Mouse (Mus musculus) liver, embryonic 15.5 days (tissue): ENCODE data around the gene Podnl1. TPM values are rescaled to one million over a fixed set of nuclear protein-coding genes. Genes with fewer than 3 reads are reported as not detected.

ENCODE experiments used
- ATAC-seq: fragments of 200-750 bp; cut with Nextera tagmentation; 2 replicates; pipeline ENCODE4 v1.8.0; 2017; ENCODE audit warnings: moderate number of reproducible peaks, mild to moderate bottlenecking, moderate library complexity; ENCODE audit not compliant: insufficient read depth
- H3K27ac ChIP-seq: fragments of 300-500 bp; sonication (generic); replicated peaks from 2 replicates; pipeline ENCODE4 v1.5.1; 2015; ENCODE audit warnings: mild to moderate bottlenecking, inconsistent platforms
- H3K27me3 ChIP-seq: fragments of 300-500 bp; sonication (generic); 2 replicates; pipeline ENCODE4 v1.6.1; 2015; ENCODE audit warnings: mild to moderate bottlenecking, inconsistent platforms
- H3K36me3 ChIP-seq: fragments of 300-500 bp; sonication (generic); replicated peaks from 2 replicates; pipeline ENCODE4 v1.6.1; 2015; ENCODE audit warnings: moderate library complexity, mild to moderate bottlenecking, inconsistent platforms
- H3K4me1 ChIP-seq: fragments of 300-500 bp; sonication (generic); replicated peaks from 2 replicates; pipeline ENCODE4 v1.6.1; 2015; ENCODE audit warnings: inconsistent platforms
- H3K4me2 ChIP-seq: fragments of 300-500 bp; sonication (generic); 2 replicates; pipeline ENCODE4 v1.6.1; 2015; ENCODE audit warnings: moderate library complexity, mild to moderate bottlenecking, inconsistent platforms
- H3K4me3 ChIP-seq: fragments of 300-500 bp; sonication (generic); replicated peaks from 2 replicates; pipeline ENCODE4 v1.5.1; 2015; ENCODE audit warnings: mild to moderate bottlenecking, inconsistent platforms
- H3K9ac ChIP-seq: fragments of 300-500 bp; sonication (generic); 2 replicates; pipeline ENCODE4 v1.6.1; 2015; ENCODE audit warnings: moderate library complexity, mild to moderate bottlenecking, inconsistent platforms
- H3K9me3 ChIP-seq: fragments of 300-500 bp; sonication (generic); replicated peaks from 2 replicates; pipeline ENCODE4 v1.6.1; 2016; ENCODE audit warnings: inconsistent platforms
- WGBS: fragments of 180-500 bp; shearing (Covaris S2); methylation state at CpG from one replicate; pipeline ENCODE4 v1.1.7; 2015; ENCODE audit warnings: mixed read lengths; ENCODE audit not compliant: insufficient replicate concordance; 5-methylcytosine and 5-hydroxymethylcytosine counted together
- polyA plus RNA-seq: library from polyadenylated mRNA; unstranded; fragments of >200 nt; fragmentation: Nextera tagmentation; extraction: Ambion mirVana; gene quantifications from 2 replicates; pipeline ENCODE4 v1.2.1, GENCODE M21; 2015

Gene Podnl1
- polyA plus RNA-seq, 1 experiment from 2014 or later = not detected

DNA sequence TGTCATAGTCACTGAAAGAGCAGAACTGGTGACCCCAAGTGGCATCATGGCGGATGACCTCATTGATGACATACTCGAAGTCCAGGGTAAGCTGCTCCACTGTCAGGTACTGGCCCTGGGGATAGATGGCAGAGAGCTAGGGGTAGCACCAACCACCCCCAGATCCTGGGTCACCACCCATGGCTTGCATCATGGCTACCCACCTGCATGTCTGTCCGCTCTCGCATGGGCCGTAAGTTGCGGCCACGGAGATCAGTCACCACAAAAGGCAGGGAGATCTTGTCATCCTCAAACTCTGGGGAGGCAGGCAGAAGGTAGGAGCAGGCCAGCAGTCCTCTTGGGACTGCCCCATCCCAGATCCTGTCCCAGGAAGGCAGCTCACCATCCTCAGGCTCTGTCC lies 27.4 kb upstream of the Podnl1 start:
- Histone ChIP-seq H3K4me2 (no peak overlapping the region), H3K36me3 (peaks cover 66% of the 10 kb centered on the region), H3K9ac (no peak overlapping the region)

DNA sequence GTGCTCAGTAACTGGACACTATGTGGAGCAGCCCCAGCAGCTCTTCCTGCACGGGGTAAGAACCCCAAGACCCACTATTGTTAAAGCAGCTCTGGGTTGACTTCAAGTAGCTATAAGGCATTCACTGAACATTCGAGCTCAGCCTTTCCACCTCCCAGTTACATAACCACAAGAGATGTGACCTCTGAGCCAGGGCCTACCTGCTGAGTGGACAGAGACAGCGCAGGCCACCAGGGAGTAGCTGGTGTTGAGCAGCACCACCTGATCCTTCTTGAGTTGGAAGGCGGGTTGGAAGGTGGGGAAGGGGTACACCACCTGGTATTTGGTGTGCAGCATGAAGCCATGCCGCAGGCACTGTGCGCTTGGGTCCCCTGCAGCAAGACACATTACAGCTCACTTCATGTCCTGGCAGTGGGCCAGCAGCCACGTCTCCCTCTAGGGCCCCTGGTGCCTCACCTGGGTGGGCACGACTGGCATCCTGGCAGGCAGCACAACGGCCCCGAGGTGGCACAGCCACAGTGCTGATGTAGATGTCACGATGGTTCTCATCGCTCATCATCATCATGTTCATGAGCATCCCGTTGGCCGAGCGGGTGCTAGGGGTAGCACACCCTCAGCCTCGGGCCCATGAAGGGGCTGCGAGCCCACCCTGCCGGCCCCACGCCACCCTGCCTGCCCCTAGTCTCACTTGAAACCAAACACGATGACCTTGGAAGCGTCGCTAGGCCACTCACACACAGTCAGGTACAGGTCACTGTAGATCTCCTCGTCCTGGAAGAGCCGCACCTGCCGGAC lies 24.1 kb upstream of the Podnl1 start:
- Histone ChIP-seq H3K27ac (no peak overlapping the region), H3K27me3 (no peaks in the 10 kb centered on the region), H3K36me3 (peaks cover 36% of the 10 kb centered on the region), H3K9ac (no peak overlapping the region), H3K4me2 (no peak overlapping the region), H3K4me3 (no peak overlapping the region), H3K9me3 (no peaks in the 10 kb centered on the region), H3K4me1 (peaks cover 34% of the 10 kb centered on the region)
- ATAC-seq = no peak
- 85% methylated on average over 25 of the region's 25 CpGs for WGBS

More for the DNA sequence above, 27.4 kb upstream of the Podnl1 start:
- no peak for ATAC-seq
- H3K27me3 ChIP-seq = no peaks in the 10 kb centered on the region
- no peak overlapping the region for H3K27ac ChIP-seq
- no peak overlapping the region for H3K4me3 ChIP-seq
- peaks cover 13% of the 10 kb centered on the region for H3K4me1 ChIP-seq
- WGBS = 84% methylated on average over 7 of the region's 7 CpGs
- no peaks in the 10 kb centered on the region for H3K9me3 ChIP-seq

DNA sequence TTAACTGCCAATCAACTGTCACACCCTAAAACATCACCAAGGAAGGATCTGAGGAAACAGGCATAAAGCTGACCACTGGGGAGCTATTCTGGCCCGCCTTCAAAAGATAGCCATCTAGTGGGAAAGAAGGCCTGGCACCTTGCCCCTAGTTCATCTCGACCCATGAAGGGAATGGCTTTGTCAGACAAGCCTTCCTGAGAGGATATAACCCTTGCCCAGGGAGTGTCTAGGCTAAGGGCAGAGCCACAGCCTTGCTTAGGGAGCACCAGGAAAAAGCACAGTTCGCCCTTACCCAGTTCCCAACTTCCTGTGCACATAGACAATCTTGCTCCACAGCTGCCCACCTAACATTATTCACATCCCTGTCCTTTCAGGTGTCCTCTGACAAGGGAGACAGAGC lies 22.2 kb upstream of the Podnl1 start:
- no peak for ATAC-seq
- peak overlapping the region; percentile 85 for H3K4me2 ChIP-seq
- 36% methylated on average over 3 of the region's 3 CpGs for WGBS
- no peaks in the 10 kb centered on the region for H3K9me3 ChIP-seq
- peak overlapping the region; percentile 89 for H3K4me3 ChIP-seq
- H3K4me1 ChIP-seq = peaks cover 34% of the 10 kb centered on the region
- H3K27ac ChIP-seq = peak overlapping the region; percentile 83
- peak overlapping the region; percentile 82 for H3K9ac ChIP-seq
- H3K27me3 ChIP-seq = no peaks in the 10 kb centered on the region
- peaks cover 17% of the 10 kb centered on the region for H3K36me3 ChIP-seq

DNA sequence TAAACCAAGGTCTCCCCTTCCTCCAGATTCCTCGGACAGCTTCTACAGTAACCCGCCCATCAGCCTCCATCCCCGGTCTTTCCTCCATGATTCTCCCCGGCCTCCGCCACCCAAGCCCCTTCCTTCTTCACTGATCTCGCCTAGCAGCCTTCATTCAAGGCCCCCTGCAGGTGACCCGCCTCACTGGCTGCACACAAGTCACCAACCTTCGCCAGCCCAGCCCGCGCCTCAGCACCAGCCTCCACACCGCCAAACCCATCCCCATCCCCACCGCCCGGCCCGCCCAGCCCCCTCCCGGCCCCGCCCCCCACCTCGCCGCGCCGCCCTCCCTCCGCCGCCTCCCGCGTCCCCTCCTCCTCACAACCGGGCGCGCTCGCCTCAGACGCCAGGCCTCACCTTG lies 21.6 kb upstream of the Podnl1 start:
- peak; percentile 73 for ATAC-seq
- H3K36me3 ChIP-seq = peaks cover 12% of the 10 kb centered on the region
- no peaks in the 10 kb centered on the region for H3K27me3 ChIP-seq
- H3K9me3 ChIP-seq = no peaks in the 10 kb centered on the region
- H3K4me3 ChIP-seq = peak overlapping the region; percentile 89
- H3K4me2 ChIP-seq = peak overlapping the region; percentile 85
- 1% methylated on average over 26 of the region's 29 CpGs for WGBS
- H3K9ac ChIP-seq = peak overlapping the region; percentile 82
- H3K27ac ChIP-seq = peak overlapping the region; percentile 83
- peaks cover 34% of the 10 kb centered on the region for H3K4me1 ChIP-seq

DNA sequence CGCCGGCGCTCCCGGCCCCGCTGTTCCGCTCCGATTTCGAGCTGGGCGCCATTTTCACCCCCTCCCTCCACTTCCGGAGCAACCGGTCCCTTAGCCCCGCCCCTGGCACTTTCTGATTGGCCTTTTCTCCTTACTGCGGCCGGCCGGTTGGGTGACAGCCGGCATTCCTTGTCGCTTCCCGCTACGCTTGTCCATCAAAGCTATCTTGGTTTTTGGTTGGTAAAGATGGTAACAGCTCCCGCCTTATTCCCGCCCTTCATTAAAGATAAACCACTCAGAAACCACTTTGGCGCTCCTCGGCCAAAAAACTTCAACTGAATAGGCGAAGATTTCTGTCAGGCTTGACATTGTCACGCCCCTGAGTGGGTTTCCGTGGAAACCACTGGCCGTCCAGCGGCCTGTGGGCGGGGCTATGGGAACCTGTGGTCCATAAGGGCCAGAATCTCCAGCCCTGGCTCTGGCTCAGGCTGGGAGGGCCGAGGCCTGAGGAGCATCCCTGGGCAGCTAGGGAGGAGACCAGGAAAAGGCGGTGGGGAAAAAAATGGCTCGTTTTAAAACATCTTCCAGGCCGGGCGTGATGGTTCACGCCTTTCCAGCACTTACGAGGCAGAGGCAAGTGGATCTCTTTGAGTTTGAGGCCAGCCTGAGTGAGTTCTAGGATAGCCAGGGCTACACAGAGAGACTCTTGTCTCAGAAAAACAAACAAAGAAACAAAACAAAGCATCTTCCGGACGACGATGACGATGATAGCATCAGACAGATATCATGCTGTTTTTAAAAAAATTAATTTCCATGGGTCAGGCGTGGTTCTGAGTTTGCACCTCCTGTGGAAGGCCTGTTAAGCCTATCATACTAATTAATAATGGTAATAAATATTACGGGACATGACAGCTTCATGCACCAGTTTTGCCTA lies 20.8 kb upstream of the Podnl1 start, which contains the start of gene Dcaf15:
Dcaf15 (minus strand) TSS at position 72 of the 913 bp plus-strand sequence.
- H3K9me3 ChIP-seq = no peaks in the 10 kb centered on the region
- H3K4me3 ChIP-seq = peak within 1 kb of the TSS; percentile 89
- peak; percentile 96 for ATAC-seq
- WGBS = 8% methylated on average over 42 of the region's 42 CpGs
- peak within 1 kb of the TSS; percentile 83 for H3K27ac ChIP-seq
- H3K27me3 ChIP-seq = no peaks in the 10 kb centered on the region
- H3K36me3 ChIP-seq = peaks cover 12% of the 10 kb centered on the region
- peaks cover 34% of the 10 kb centered on the region for H3K4me1 ChIP-seq
- H3K9ac ChIP-seq = peak within 1 kb of the TSS; percentile 82
- peak within 1 kb of the TSS; percentile 85 for H3K4me2 ChIP-seq

DNA sequence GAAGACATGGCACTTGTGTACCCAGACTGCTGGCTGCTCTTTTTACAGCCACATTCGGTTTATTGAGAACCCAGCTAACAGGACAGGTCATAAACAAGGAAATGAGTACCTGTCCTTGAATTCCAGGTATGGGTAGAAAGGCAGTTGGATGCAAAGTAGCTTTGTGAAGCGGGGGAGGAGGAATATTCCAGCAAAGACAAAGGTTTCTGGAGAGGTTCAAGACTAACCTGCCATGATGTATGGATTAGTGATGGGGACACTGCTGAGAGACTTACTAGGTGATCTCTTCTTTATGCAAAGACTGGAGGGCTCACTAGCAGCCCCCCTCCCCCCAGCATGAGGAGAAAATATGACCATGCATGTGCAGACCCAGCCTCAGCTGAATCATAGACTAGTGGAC lies 20.1 kb upstream of the Podnl1 start:
- peaks cover 34% of the 10 kb centered on the region for H3K4me1 ChIP-seq
- H3K9ac ChIP-seq = no peak overlapping the region
- no peaks in the 10 kb centered on the region for H3K27me3 ChIP-seq
- no peaks in the 10 kb centered on the region for H3K9me3 ChIP-seq
- H3K4me3 ChIP-seq = peak overlapping the region; percentile 89
- peak overlapping the region; percentile 85 for H3K4me2 ChIP-seq
- 67% methylated on average over 2 of the region's 2 CpGs for whole genome bisulfite sequencing
- ATAC-seq = no peak
- H3K27ac ChIP-seq = no peak overlapping the region
- H3K36me3 ChIP-seq = peaks cover 12% of the 10 kb centered on the region

DNA sequence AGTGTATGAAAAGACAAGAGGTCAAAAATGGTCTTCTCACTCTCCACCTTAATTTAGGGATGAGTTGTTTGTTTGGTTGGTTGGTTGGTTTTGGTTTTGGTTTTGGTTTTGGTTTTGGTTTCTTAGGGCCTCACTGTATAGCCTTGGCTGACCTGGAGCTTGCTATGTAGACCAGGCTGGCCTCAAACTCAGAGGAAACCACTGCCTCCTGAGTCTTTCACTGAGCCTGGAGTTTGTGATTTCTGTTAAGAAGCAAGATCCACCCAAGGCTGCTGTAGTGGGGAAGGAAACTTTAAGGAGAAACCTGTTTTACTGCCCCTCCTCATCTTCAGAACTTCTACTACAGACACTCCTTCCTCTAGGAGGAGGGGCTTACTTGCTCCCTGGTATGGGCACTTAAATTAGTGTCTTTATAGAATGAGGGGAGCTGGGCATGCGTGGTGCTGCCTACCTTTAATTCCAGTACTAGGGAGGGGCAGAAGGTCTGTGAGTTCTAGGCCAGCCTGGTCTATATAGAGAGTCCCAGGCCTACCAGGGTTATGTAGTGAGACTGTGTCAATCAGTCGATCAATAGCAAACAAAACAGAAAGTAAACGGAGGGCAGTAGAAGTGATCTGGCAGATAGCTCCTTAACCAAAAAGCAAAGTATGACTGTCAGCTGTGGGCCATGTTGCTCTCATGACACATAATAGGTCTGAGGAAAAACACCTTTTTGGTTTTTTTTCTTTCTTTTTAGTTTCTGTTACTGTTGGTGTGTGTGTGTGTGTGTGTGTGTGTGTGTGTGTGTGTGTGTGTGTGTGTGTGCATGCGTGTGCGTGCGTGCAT lies 19.4 kb upstream of the Podnl1 start:
- H3K4me1 ChIP-seq = peaks cover 34% of the 10 kb centered on the region
- no peak overlapping the region for H3K4me2 ChIP-seq
- no peak overlapping the region for H3K9ac ChIP-seq
- H3K27ac ChIP-seq = no peak overlapping the region
- peaks cover 11% of the 10 kb centered on the region for H3K36me3 ChIP-seq
- WGBS = 83% methylated on average over 6 of the region's 6 CpGs
- no peak for ATAC-seq
- no peaks in the 10 kb centered on the region for H3K9me3 ChIP-seq
- H3K27me3 ChIP-seq = no peaks in the 10 kb centered on the region
- H3K4me3 ChIP-seq = no peak overlapping the region

DNA sequence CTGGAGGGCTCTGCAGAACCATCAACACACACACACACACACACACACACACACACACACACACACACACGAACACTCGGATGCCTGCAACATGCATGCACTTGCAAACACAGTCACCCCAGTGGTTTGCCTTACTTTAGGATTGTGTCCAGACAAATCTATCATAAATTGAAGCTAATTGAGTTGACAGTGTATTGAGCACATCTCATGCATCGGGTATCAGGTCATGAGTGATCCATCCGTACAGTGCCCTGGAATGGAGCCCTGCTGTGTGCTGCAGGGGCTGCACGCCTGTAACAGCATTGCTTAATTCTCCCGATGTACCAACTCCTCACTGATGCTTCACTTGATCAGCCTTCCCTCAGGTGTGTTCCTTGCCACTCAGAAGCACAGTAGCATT lies 10.1 kb upstream of the Podnl1 start:
- Histone ChIP-seq H3K4me2 (no peak overlapping the region), H3K36me3 (no peaks in the 10 kb centered on the region), H3K9ac (no peak overlapping the region), H3K4me3 (no peak overlapping the region), H3K4me1 (no peaks in the 10 kb centered on the region), H3K9me3 (no peaks in the 10 kb centered on the region), H3K27me3 (0 out of 2 replicates have a peak, but pooled peaks cover 5% of the 10 kb centered on the region), H3K27ac (no peak overlapping the region)
- WGBS = 65% methylated on average over 6 of the region's 6 CpGs
- ATAC-seq = no peak

DNA sequence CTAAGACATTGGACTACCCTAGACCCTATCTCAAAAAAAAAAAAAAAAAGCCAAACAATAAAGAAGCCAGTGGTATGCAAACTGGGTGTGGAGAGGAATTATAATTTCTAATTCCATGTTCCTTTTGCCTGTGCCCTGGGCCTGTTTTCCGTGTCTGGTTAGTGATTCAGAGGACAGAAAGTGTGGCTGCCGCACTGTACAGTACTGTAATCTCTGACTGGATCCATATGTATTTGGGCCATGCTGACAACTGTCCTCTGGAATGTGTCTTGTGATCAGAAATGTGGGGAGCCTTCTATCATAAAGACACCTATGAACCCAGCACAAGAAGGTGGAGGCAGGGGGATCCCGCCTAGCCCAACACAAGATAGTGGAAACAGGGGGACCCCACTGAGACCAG lies 3.6 kb upstream of the Podnl1 start:
- WGBS = 65% methylated on average over 3 of the region's 3 CpGs

DNA sequence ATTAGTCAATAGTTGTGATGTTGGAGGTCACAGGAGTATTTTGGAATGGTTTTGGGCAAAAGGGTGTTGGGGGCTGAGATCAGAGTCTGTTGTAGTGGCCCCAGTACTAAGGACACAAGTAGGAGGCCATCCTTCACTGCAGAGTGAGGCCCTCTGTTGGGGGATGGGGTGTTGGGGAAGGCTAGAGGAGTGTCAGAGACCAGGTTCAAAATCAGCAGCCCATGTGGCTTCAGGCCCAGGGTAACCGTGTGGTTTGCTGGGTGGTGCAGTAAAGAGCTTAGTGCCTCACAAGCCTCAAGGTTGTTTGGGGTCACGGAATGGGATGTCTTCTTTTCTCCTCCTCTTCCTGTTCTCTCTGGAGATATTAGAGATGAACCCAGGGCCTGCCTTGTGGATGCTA lies 953 bp downstream of the Podnl1 start:
- H3K27me3 ChIP-seq = 0 out of 2 replicates have a peak, but pooled peaks cover 3% of the 10 kb centered on the region
- H3K9me3 ChIP-seq = no peaks in the 10 kb centered on the region
- no peaks in the 10 kb centered on the region for H3K36me3 ChIP-seq
- H3K9ac ChIP-seq = no peak overlapping the region
- H3K4me1 ChIP-seq = no peaks in the 10 kb centered on the region
- WGBS = 26% methylated on average over 2 of the region's 2 CpGs
- H3K4me2 ChIP-seq = no peak overlapping the region
- H3K27ac ChIP-seq = no peak overlapping the region
- H3K4me3 ChIP-seq = no peak overlapping the region
- no peak for ATAC-seq

More for the DNA sequence above, 3.6 kb upstream of the Podnl1 start:
- H3K9me3 ChIP-seq = no peaks in the 10 kb centered on the region
- no peak overlapping the region for H3K9ac ChIP-seq
- H3K36me3 ChIP-seq = no peaks in the 10 kb centered on the region
- H3K4me3 ChIP-seq = no peak overlapping the region
- no peaks in the 10 kb centered on the region for H3K4me1 ChIP-seq
- no peak overlapping the region for H3K4me2 ChIP-seq
- ATAC-seq = no peak
- no peak overlapping the region for H3K27ac ChIP-seq
- H3K27me3 ChIP-seq = 0 out of 2 replicates have a peak, but pooled peaks cover 5% of the 10 kb centered on the region
